Mouse (Mus musculus) liver, embryonic 12.5 days (tissue): ENCODE results near the gene Plekhg3. TPM values are rescaled to one million over a fixed set of nuclear protein-coding genes. Genes with fewer than 3 reads are reported as not detected.
A peak's percentile ranks its signal among the peaks of the same experiment; 100 is the strongest.

Experiments used
- ATAC-seq: fragments of 200-750 bp; cut with Nextera tagmentation; 2 replicates; pipeline ENCODE4 v1.8.0; 2017; ENCODE audit warnings: moderate number of reproducible peaks, mild to moderate bottlenecking, moderate library complexity
- H3K27ac ChIP-seq: fragments of 300-500 bp; sonication (generic); 2 replicates; pipeline ENCODE4 v1.5.1; 2016; ENCODE audit warnings: mild to moderate bottlenecking
- H3K27me3 ChIP-seq: fragments of 300-500 bp; sonication (generic); replicated peaks from 2 replicates; pipeline ENCODE4 v1.6.1; 2016; ENCODE audit warnings: mild to moderate bottlenecking, moderate library complexity
- H3K36me3 ChIP-seq: fragments of 300-500 bp; sonication (generic); 2 replicates; pipeline ENCODE4 v1.6.1; 2016; ENCODE audit warnings: mild to moderate bottlenecking, moderate library complexity
- H3K4me1 ChIP-seq: fragments of 300-500 bp; sonication (generic); 2 replicates; pipeline ENCODE4 v1.6.1; 2016
- H3K4me2 ChIP-seq: fragments of 300-500 bp; sonication (generic); 2 replicates; pipeline ENCODE4 v1.6.1; 2016; ENCODE audit warnings: mild to moderate bottlenecking, moderate library complexity
- H3K4me3 ChIP-seq: fragments of 300-500 bp; sonication (generic); 2 replicates; pipeline ENCODE4 v1.5.1; 2016; ENCODE audit warnings: mild to moderate bottlenecking, moderate library complexity
- H3K9ac ChIP-seq: fragments of 300-500 bp; sonication (generic); 2 replicates; pipeline ENCODE4 v1.6.1; 2016; ENCODE audit warnings: mild to moderate bottlenecking, moderate library complexity
- H3K9me3 ChIP-seq: fragments of 300-500 bp; sonication (generic); replicated peaks from 2 replicates; pipeline ENCODE4 v1.6.1; 2016; ENCODE audit warnings: mild to moderate bottlenecking, moderate library complexity
- WGBS: fragments of 180-500 bp; shearing (Covaris S2); methylation state at CpG from one replicate; pipeline ENCODE4 v1.1.7; 2016; ENCODE audit not compliant: insufficient replicate concordance; 5-methylcytosine and 5-hydroxymethylcytosine counted together
- microRNA-seq: library from miRNA; unstranded; fragments of <30 nt; microRNA quantifications from one replicate; pipeline ENCODE4, GENCODE M21; 2017
- polyA plus RNA-seq: library from polyadenylated mRNA; unstranded; fragments of >200 nt; fragmentation: Nextera tagmentation; extraction: Ambion mirVana; gene quantifications from 2 replicates; pipeline ENCODE4 v1.2.1, GENCODE M21; 2016

The Plekhg3 gene
- polyA plus RNA-seq, 1 experiment from 2014 or later: 3.3 TPM

GRCm38 (mm10) chr12:76612621-76613020, 81.9 kb downstream of the Plekhg3 start:
- no peak overlapping the region for H3K27ac ChIP-seq
- no peak overlapping the region for H3K4me2 ChIP-seq
- H3K36me3 ChIP-seq: peaks cover 100% of the 10 kb centered on the region
- H3K27me3 ChIP-seq: no peaks in the 10 kb centered on the region
- 89% methylated on average over 12 of the region's 12 CpGs for WGBS
- H3K9ac ChIP-seq: no peak overlapping the region
- H3K4me1 ChIP-seq: peaks cover 6% of the 10 kb centered on the region; the same call in 1 of the 2 replicates
- H3K4me3 ChIP-seq: no peak overlapping the region
- H3K9me3 ChIP-seq: no peaks in the 10 kb centered on the region
- no peak for ATAC-seq

GRCm38 (mm10) chr12:76614868-76615579, 84.3 kb downstream of the Plekhg3 start:
- Histone ChIP-seq H3K36me3 (peaks cover 100% of the 10 kb centered on the region), H3K9me3 (no peaks in the 10 kb centered on the region), H3K27ac (0 out of 2 replicates have a peak overlapping the region, but pooled peaks have one; percentile 15), H3K9ac (no peak overlapping the region), H3K4me2 (no peak overlapping the region), H3K4me3 (no peak overlapping the region), H3K4me1 (peaks cover 6% of the 10 kb centered on the region; the same call in 1 of the 2 replicates), H3K27me3 (no peaks in the 10 kb centered on the region)
- no peak for ATAC-seq
- 69% methylated on average over 12 of the region's 12 CpGs for WGBS

GRCm38 (mm10) chr12:76615580-76615937, 84.9 kb downstream of the Plekhg3 start:
- H3K4me2 ChIP-seq: no peak overlapping the region
- H3K27ac ChIP-seq: no peak overlapping the region
- no peak for ATAC-seq

DNA sequence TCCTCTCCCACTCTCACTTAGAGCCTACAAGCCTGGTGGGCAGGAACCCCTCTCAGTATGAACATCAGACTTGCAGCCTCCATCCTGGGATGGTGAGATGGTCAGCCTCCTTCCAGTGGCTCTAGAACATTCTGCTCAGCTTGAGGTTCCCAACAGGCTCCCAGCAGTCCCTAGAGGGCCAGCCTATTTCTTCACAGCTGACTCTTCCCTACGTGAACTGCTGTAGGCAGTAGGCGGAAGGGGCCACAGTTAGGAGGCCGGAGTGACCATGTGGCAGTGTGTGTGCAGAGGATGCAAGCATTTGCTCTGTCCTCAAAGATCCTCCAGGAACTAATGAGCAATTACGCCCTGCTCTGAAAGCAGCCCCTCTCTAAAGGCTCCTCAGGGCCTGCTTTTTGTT, 87.5 kb downstream of the Plekhg3 start:
- no peaks in the 10 kb centered on the region for H3K9me3 ChIP-seq
- H3K4me3 ChIP-seq: no peak overlapping the region
- H3K4me2 ChIP-seq: no peak overlapping the region
- ATAC-seq: no peak
- no peaks in the 10 kb centered on the region for H3K27me3 ChIP-seq
- H3K4me1 ChIP-seq: peaks cover 6% of the 10 kb centered on the region; the same call in 1 of the 2 replicates
- H3K27ac ChIP-seq: no peak overlapping the region
- H3K9ac ChIP-seq: no peak overlapping the region
- peaks cover 100% of the 10 kb centered on the region for H3K36me3 ChIP-seq
- WGBS: 88% methylated on average over 4 of the region's 4 CpGs

More at GRCm38 (mm10) chr12:76615580-76615937, 84.9 kb downstream of the Plekhg3 start:
- no peak overlapping the region for H3K4me3 ChIP-seq
- no peak overlapping the region for H3K9ac ChIP-seq
- no peaks in the 10 kb centered on the region for H3K9me3 ChIP-seq
- peaks cover 6% of the 10 kb centered on the region; the same call in 1 of the 2 replicates for H3K4me1 ChIP-seq
- H3K27me3 ChIP-seq: no peaks in the 10 kb centered on the region
- WGBS: 90% methylated on average over 4 of the region's 4 CpGs
- H3K36me3 ChIP-seq: peaks cover 100% of the 10 kb centered on the region

- no peaks in the 10 kb centered on the region for H3K9me3 ChIP-seq
- no peaks in the 10 kb centered on the region for H3K27me3 ChIP-seq
- WGBS: 68% methylated on average over 5 of the region's 5 CpGs
- peaks cover 100% of the 10 kb centered on the region for H3K36me3 ChIP-seq
- H3K9ac ChIP-seq: no peak overlapping the region
- no peak overlapping the region for H3K4me3 ChIP-seq
- H3K4me1 ChIP-seq: 0 out of 2 replicates have a peak, but pooled peaks cover 6% of the 10 kb centered on the region
- no peak; the same call in 1 of the 2 replicates for ATAC-seq
- no peak overlapping the region for H3K4me2 ChIP-seq
- no peak overlapping the region for H3K27ac ChIP-seq
Measured at GRCm38 (mm10) chr12:76619847-76620246, 89.2 kb downstream of the Plekhg3 start.

GRCm38 (mm10) chr12:76623374-76623773, 92.7 kb downstream of the Plekhg3 start:
- Histone ChIP-seq H3K4me3 (no peak overlapping the region), H3K4me2 (no peak overlapping the region), H3K9ac (no peak overlapping the region), H3K9me3 (no peaks in the 10 kb centered on the region), H3K36me3 (peaks cover 100% of the 10 kb centered on the region), H3K27me3 (no peaks in the 10 kb centered on the region), H3K4me1 (no peaks in the 10 kb centered on the region), H3K27ac (no peak overlapping the region)
- no peak for ATAC-seq
- 90% methylated on average over 6 of the region's 6 CpGs for WGBS

Small RNA genes lying within 50 kb of the gene (microRNA-seq; reads per million reads assigned to microRNA genes)
- gene Mir5135: not detected

Other genes with a start within 250 kb of the Plekhg3 start
- 0.98 and 1.0 TPM in 2 replicates for gene Akap5, start 206.0 kb upstream of the Plekhg3 start, polyA plus RNA-seq
- gene Zbtb25, start 161.3 kb upstream of the Plekhg3 start, polyA plus RNA-seq: 10.3 and 10.8 TPM in 2 replicates
- 7.3 and 8.2 TPM in 2 replicates for gene Zbtb1, start 160.6 kb upstream of the Plekhg3 start, polyA plus RNA-seq
- gene Hspa2, start 126.7 kb upstream of the Plekhg3 start, polyA plus RNA-seq: 2.1 and 2.9 TPM in 2 replicates
- gene Ppp1r36, start 113.4 kb upstream of the Plekhg3 start, polyA plus RNA-seq: 0.18 and 0.29 TPM in 2 replicates
- 83.5 and 94.6 TPM in 2 replicates for gene Sptb, start 179.7 kb downstream of the Plekhg3 start, polyA plus RNA-seq
- gene Churc1, start 234.6 kb downstream of the Plekhg3 start, polyA plus RNA-seq: 99.2 and 101 TPM in 2 replicates
- gene Fntb, start 234.7 kb downstream of the Plekhg3 start, polyA plus RNA-seq: 30.7 and 31.3 TPM in 2 replicates